Mouse (Mus musculus) E14TG2a.4 (cell line): ENCODE measurements at regions not wholly inside any gene's neighbourhood (a gene's known extent, or its start where the extent isn't known, plus 50 kb on each side); places are given as distances from the start of the nearest gene placed in this dataset.

Experiments
- CTCF ChIP-seq: conservative IDR thresholded peaks from 2 replicates; pipeline ENCODE4 v1.5.1; 2014; ENCODE audit warnings: low read length
- NANOG ChIP-seq: IDR thresholded peaks from 2 replicates; pipeline ENCODE4 v1.6.1; 2014; ENCODE audit warnings: borderline replicate concordance, low read length, mixed read lengths
- POU5F1 ChIP-seq: IDR thresholded peaks from 2 replicates; pipeline ENCODE4 v1.6.1; 2014; ENCODE audit warnings: low read length, borderline replicate concordance

GRCm38 (mm10) chr1:12577978-12578377, 1164.1 kb downstream of the A830018L16Rik start:
- TF ChIP-seq CTCF: no peak
- TF ChIP-seq NANOG: no peak
- no peak for TF ChIP-seq POU5F1
